Mouse (Mus musculus) ovary, postnatal 36 days (tissue): ENCODE measurements at regions not wholly inside any gene's neighbourhood (a gene's known extent, or its start where the extent isn't known, plus 50 kb on each side); places are given as distances from the start of the nearest gene placed in this dataset.

Source experiments
- DNase-seq: peaks from one replicate; pipeline ENCODE4 v3.0.0; 2022; ENCODE audit warnings: low spot score, mixed read lengths

GRCm38 (mm10) chr11:33061570-33061969, 85.6 kb downstream of the Fgf18 start:
- no peak for DNase-seq

- DNase-seq = no peak
These were observed 86.8 kb downstream of the Fgf18 start for GRCm38 (mm10) chr11:33060352-33060751.

DNA sequence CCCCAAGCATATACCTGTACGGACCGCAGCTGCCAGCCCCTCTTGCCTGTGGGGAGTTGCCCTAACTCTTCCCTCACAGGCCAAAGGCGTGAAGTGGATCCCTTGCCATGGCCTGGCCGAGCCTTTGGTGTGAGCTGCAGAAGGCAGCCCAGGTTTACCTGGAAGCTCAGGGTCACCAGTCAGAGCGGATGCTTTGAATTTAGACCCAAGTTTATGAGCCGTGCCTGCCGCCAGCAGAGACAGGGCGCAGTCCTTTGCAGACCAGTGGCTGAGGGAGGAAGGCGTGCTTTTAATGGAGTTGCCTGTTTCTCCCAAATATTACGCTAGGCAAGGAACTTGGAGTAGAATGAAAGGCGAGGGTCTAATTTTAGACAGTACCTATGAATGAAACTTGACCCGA, 97.0 kb downstream of the Fgf18 start:
- DNase-seq = no peak

DNA sequence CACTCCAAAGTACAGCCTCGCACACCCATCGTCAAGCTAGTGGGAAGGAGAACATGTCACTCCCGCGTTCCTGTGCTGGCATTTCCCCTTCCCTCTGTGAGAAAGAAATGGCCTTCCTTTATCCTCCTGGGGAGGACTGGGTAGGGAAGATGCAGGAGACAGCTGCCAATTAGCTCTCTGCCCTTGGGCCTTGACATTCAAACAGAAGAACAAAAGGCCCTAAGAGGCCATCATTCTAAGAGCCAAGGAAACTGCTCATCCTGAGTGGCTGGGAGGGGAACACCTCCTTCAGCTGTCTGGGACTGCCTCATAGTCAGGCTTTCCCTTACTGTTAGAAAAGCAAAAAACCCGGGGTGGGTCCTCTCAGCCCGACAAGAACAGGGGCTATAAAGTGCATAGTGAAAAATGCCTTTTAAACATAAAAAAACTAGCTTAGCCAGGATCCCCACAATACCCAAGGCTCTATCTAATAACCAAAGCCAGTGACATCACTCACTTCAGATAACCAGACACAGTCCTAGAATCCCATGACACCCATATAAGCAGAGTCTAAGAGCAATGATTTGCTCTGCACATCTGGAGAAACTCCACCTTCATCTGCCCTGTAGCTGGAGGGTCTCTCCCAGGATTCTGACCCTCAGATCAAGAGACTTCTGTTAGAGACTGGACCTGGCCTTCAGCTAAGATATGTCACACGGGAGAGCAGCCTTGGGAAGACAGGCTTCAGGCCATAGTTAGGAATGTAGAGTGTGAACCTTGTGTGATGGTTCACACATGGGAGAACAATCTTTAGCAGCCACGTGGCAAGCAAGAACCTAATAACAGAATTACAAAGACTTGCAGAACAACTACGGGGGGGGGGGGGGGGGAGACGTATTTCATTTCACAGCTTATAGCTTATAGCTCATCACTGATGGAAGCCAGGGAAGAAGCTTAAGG, 107.1 kb downstream of the Fgf18 start:
- no peak for DNase-seq

DNA sequence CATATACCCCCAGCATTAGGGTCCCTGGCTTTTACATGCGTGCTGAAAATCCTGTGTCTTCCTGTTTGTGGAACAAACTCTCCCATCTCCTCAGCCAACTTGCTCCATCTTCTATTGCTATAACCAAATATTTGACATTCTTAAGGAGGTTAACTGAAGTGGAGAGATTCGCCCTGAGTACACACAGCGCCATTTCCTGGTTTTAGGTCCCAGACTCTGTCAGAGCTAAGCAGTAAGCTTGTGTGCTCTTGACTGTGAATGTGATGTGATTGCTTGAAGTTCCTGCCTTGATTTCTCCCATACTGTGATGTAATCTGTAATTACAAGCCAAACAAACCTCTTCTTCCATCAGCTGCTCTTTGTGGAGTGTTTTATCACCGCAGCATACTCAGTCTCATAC, 110.8 kb downstream of the Fgf18 start:
- DNase-seq = no peak

GRCm38 (mm10) chr11:33028920-33029319, 118.3 kb downstream of the Fgf18 start:
- peak; percentile 9 for DNase-seq

- no peak for DNase-seq
These were observed 120.1 kb downstream of the Fgf18 start for GRCm38 (mm10) chr11:33027121-33027520.

DNA sequence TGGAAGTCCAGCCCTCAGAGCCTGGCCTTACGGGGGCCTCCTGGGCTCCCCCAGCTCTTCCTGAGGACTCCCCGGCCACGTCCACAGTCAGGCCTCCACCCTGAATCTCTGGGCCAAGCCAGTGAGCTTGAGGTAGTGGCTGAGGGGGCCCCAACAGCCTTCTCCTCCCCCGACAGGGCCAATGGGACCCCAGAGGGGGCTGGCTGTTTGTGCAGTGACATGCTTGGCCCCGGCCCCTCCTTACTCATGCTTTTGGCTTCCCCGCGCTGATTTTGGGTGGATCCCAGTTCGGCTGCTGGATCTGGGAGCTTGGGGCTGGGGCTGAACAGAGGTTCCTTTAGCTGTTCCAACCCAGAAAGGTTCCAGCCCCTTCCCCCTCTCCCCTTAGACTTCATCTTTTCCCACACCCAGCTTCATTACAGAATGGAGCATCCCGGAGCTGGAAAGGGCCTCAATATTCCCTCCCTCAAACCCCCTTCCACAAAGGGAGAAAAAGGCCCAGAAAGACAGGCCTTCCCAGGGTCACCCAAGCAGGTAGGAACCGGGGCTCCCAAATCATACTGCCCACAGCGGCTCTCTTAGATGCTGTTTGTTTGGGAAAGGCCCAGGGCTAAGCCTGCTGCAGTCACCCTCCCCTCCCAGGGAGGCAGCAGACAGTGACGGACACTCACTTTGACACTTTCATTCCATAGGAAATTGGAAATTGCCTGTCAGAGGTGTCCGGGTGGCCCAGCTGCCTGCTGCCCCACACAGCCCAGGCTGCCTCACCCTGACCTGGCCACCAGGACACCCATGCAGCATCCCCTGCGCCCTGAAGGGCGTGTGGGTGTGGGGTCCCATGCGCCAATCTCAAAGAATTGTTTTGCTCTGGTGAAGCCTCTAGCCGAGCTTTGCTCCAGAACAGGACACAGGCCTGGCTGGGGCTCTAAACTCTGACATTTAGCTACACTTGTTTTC, 133.7 kb downstream of the Fgf18 start:
- DNase-seq = peak; percentile 38

DNA sequence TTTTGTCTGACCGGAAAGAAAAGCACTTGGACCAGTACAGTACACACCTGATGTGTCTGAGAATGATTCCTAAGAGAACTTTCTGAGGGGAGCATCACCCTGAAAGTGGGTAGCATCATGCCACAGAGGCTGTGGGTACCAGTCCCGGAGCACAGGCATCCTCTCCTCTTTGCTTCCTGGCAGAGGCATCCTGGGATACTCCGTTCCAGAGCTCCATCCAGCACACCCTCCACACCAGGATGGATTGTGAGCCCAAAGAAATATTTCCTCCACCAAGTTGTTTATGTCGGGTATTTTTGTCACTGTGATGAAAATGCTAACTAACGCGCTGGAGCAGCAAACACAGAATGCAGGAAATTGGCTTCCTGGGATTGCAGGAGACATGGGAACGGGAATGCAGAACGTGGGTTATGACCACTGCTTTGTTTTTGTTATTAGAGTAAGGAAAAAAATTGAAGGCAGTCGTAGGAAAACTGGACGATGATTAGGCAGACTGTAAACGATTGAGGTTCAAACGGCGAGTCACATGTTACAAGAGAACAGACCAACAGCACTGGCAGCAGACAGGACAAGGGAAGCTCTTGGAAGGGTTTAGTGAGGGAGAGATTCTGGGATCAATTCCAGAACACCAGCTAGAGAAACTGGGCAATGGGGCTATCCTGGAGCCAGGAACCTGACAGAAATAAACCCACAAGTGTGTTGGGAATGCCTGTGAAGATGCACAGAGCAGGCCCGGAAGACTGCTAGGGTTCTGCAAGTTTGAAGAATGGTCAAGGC, 134.6 kb downstream of the Fgf18 start:
- no peak for DNase-seq

DNA sequence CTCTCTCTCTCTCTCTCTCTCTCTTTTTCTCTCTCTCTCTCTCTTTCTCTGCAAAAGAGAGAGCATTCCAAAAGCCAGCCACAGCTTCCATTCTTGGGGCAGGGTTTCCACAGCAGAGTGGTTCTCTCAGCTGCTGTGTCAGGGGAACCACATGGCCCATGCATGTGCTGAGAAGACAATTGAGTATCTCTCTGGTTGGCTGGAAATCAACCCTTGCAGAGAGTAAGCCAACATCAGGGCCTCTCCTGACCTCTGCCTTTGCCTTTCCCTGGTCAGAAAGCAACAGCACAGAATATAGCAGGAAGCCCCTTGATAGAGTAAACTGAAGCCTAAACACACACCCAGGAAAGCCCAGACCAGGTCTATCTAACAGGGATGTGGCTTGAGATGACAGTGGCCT, 138.6 kb downstream of the Fgf18 start:
- DNase-seq = no peak

- no peak for DNase-seq
These were observed 139.2 kb downstream of the Fgf18 start for GRCm38 (mm10) chr11:33007826-33008530.

- no peak for DNase-seq
These were observed 139.8 kb downstream of the Fgf18 start for GRCm38 (mm10) chr11:33007366-33007765.

DNA sequence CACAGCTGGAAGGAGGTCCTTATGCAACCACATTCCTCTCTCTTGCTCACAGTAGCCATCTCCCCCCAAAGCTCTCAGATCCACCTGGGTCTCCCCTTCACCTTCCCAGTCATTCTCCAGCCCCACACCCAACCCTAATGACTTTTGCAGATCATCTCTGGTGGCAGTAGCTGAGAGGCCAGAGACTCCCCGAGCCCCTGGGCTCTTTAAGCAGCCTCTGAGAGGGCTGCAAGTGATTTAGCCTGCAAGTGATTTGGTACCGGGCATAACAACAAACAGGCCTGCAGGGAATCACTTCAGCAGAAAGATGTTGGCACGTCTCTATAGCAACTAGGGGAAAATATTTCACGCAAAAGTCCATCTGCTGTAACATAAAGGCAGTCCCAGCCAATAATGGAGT, 142.0 kb downstream of the Fgf18 start:
- no peak for DNase-seq

DNA sequence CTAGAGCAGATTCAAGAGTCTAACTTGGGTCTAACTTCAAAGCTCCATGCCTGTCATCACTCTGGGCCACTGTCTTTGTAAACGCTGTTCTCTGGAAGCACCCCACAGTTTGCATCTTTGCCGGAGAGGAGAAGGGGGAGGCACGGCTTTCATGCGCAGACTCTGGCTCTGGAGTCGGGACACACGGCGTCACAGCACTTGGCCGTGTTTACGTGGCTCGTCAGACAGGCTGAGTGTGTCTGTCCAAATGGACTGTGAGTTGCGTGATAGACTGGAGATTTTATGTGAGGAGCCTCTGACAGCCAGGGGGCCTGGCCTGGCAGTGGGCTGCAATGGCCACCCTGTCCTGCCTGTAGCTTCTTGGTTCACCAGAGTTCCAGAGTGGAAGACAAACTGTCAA, 142.6 kb downstream of the Fgf18 start:
- no peak for DNase-seq

DNA sequence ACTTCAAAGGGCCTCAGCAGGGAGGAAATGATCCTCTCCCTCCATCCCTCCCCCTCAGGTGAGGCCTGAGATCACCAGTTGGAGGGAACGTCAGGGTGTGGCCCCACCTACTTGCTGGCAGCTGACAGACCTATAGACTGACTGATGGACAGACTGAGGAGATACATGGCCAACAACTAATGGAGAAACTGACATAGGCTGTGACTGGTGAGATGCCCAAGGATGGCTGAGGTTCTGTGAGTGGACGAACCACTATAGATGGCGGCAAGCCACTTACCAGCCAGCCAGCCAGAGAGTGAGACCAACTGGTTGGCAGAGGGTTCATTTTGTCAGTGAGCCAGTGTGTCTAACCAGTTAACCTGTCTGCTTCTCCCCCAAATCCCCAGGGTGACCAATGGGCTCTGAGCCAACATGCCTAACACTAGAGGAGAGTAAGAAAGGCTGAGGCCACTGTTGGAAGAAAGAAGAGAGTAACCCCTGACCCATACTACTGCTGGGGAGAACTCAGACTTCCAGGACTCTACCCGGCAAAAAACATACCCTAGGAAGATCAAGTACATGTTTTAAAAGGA, 147.4 kb downstream of the Fgf18 start:
- no peak for DNase-seq

DNA sequence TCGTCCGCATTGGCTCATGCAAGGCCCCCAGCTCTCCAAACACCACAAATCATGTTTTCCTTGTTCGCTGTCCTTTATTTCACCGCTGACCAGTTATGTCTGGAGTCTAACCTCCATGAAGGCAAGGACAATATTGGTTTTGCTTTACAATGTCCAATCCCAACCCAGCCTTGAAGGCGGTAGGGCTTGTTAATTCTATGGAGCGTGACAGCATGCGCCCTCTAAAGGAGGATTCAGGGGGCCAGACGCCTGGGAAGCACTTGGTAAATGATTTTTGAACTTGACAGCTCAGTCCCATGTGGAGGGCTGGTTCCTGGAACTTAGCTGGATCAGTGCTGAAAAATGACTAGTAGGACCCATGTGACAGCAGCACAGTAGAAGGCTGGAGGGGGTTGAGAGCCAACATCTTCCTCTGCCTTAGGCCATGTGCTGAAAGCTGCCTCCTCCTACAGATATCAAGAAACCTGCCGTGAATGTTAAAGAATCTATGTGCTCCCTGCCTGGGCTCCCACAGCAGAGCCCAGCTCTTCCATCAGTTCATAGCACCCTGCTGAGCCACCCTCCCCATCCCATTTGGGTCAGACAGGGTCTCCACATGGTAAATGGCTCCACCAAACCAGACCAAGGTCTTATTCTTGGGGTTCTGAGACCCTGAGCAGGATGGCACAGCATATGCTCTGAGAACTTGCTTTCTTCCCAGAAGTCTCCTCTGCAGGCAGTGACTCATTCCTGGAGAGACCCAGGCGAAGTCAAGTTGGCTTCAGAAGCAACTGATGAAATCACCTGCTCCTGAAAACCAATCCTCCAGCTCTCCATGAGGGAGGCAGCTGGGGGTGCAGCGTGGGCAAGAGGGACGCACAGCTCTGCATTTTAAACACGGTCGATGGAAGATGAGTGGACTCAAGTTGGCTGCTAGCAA, 148.3 kb downstream of the Fgf18 start:
- DNase-seq = no peak

- DNase-seq = no peak
These were observed 152.8 kb downstream of the Fgf18 start for GRCm38 (mm10) chr11:32994391-32994790.

GRCm38 (mm10) chr11:32993439-32993838, 153.8 kb downstream of the Fgf18 start:
- DNase-seq = no peak

DNA sequence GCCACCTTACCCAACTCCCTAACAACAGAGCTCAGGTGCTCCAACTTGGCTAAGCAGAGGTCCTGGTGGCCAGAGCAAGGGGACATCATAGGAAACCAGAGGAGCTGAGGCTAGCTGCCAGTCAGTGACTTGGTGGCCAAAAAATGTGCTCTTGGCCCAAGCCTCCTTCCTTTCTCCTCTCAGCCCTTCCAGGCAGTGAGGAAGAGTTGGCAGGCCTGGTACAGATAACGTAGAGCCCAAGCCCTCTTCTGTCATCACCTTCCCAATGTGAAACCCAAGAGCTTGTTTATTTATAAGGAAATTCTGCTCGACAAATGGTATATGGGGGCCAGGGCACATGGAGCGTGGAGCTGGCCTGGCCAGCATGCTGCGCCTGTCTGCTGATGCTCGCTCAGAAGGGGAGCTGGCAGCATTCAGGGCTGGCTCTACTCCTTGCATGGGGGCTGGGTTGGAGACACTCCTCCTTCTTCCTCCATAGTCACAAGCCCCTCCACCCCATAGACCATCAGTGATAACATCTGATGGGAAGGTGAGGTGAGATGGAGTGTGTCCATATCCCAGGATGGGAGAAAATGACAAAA, 156.1 kb downstream of the Fgf18 start:
- DNase-seq = no peak

- DNase-seq = no peak
These were observed 157.0 kb downstream of the Fgf18 start for GRCm38 (mm10) chr11:32990201-32990600.
